Mouse (Mus musculus): ENCODE measurements around the gene Slc7a11.
A peak's percentile ranks its signal among the peaks of the same experiment; 100 is the strongest.

The Slc7a11 gene

GRCm38 (mm10) chr3:49867951-49868584, 575.3 kb downstream of the Slc7a11 start:
- peak; percentile 76 for DNase-seq (ENCODE audit: low read depth, low spot score)

- no peak for DNase-seq (ENCODE audit: low read depth, low spot score)
Observed at GRCm38 (mm10) chr3:49867147-49867950, 576.1 kb downstream of the Slc7a11 start.

GRCm38 (mm10) chr3:49866061-49866515, 577.3 kb downstream of the Slc7a11 start:
- peak; percentile 89 for DNase-seq (ENCODE audit: low read depth, low spot score)

GRCm38 (mm10) chr3:49856797-49857196, 586.6 kb downstream of the Slc7a11 start:
- DNase-seq (ENCODE audit: low read depth, low spot score), result no peak

GRCm38 (mm10) chr3:49854277-49854676, 589.1 kb downstream of the Slc7a11 start:
- DNase-seq (ENCODE audit: low read depth, low spot score), result no peak

- no peak for DNase-seq (ENCODE audit: low read depth, low spot score)
Observed at GRCm38 (mm10) chr3:49842971-49843370, 600.4 kb downstream of the Slc7a11 start.
